Mouse (Mus musculus) forebrain, embryonic 14.5 days (tissue): ENCODE results near the gene Gm28042. TPM values are rescaled to one million over a fixed set of nuclear protein-coding genes. Genes with fewer than 3 reads are reported as not detected.

ENCODE experiments used
- microRNA-seq: library from miRNA; unstranded; fragments of <30 nt; microRNA quantifications from one replicate; pipeline ENCODE4, GENCODE M21; 2016
- polyA plus RNA-seq: library from polyadenylated mRNA; unstranded; fragments of >200 nt; fragmentation: Nextera tagmentation; extraction: Ambion mirVana; gene quantifications from 2 replicates; pipeline ENCODE4 v1.2.1, GENCODE M21; 2014

Gm28042 gene
- polyA plus RNA-seq, 1 experiment from 2014 or later = 1.9 TPM

Small RNA genes within 50 kb of the gene (microRNA-seq; reads per million reads assigned to microRNA genes)
- not detected for gene Mir7665

Other genes with a start within 250 kb of the Gm28042 start
- gene Rpap1, start 240.0 kb upstream of the Gm28042 start, polyA plus RNA-seq = 12.8 and 16.0 TPM in 2 replicates
- gene Tyro3, start 229.8 kb upstream of the Gm28042 start, polyA plus RNA-seq = 14.3 TPM in 2 replicates
- gene Mga, start 130.3 kb upstream of the Gm28042 start, polyA plus RNA-seq = 23.6 and 32.3 TPM in 2 replicates
- gene Mapkbp1, start 54.8 kb upstream of the Gm28042 start, polyA plus RNA-seq = 3.0 and 4.3 TPM in 2 replicates
- 16.4 and 23.3 TPM in 2 replicates for gene Jmjd7, start within 50 bp of the Gm28042 start, polyA plus RNA-seq
- 1.5 TPM in 2 replicates for gene Pla2g4b, start 5.9 kb downstream of the Gm28042 start, polyA plus RNA-seq
- gene Ehd4, start 127.1 kb downstream of the Gm28042 start, polyA plus RNA-seq = 7.9 and 11.8 TPM in 2 replicates
- gene Pla2g4e, start 217.8 kb downstream of the Gm28042 start, polyA plus RNA-seq = 1.1 and 1.7 TPM in 2 replicates